Mouse (Mus musculus): ENCODE data around the gene Msrb1.

- TF ChIP-seq HCFC1 (IDR thresholded peaks at IDR 0.05; ENCODE audit: borderline replicate concordance, insufficient read depth, low read length) (no peak), ZC3H11A (IDR thresholded peaks at IDR 0.05; ENCODE audit: borderline replicate concordance, low read depth, low read length) (no peak), MAFK (IDR thresholded peaks at IDR 0.05; ENCODE audit: insufficient read depth, low read depth, low read length) (no peak), CHD2 (IDR thresholded peaks at IDR 0.05; ENCODE audit: low read depth, low read length) (no peak), ZNF384 (IDR thresholded peaks at IDR 0.05; ENCODE audit: low read depth, low read length) (no peak)
Measured at GRCm38 (mm10) chr17:24738238-24738637, 1.8 kb downstream of the Msrb1 start.
